ENCODE assay signal across 17 mouse cellular contexts in the genomic region with DNA sequence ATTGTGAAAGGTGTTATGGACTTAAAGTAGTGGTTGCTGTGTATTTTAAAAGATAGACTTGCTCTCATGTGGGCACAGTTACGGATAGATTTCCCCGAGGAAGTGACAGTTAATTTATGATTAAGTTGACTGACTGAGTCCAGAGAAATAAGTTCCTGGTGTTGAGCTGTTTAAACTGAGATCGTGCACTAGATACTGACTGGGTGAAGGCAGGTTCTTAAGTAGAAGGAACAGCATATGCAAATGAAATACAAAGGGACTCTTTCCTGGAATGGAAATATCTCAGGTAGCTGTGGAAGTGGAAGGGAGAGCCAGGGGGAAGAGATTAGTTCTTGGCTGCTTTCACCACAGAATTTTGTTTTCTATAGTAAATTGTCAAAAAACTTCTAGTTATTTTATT.
"Had no signal": no experiment of that assay in that cellular context is flagged by ENCODE, and none has a peak within 500 bp of the region (broad histone marks: within the 10 kb centered on the region; RNA-seq: fewer than 3 reads in every experiment).

No protein-coding gene starts in this region.

- ATAC-seq: liver, postnatal 0 days; lung, postnatal 0 days; midbrain, embryonic 15.5 days had no signal

- H3K27me3 ChIP-seq: liver, embryonic 13.5 days; liver, embryonic 15.5 days; lung, embryonic 15.5 days; megakaryocyte, embryonic 14.5 days; midbrain, embryonic 12.5 days; midbrain, embryonic 15.5 days; neural tube, embryonic 12.5 days had no signal

- H3K4me1 ChIP-seq: midbrain, embryonic 15.5 days; neural tube, embryonic 12.5 days had no signal

- H3K27ac ChIP-seq: liver, embryonic 13.5 days; liver, embryonic 15.5 days; lung, embryonic 15.5 days; macrophage; midbrain, embryonic 12.5 days; midbrain, embryonic 15.5 days; neural tube, embryonic 12.5 days had no signal

- DNase-seq: liver, embryonic 13.5 days; liver, postnatal 0 days; lung, adult 2 months; lung, postnatal 14 days; lung, postnatal 36 days; right cerebral cortex, postnatal 14 days; thymus, adult 18-20 months; thymus, postnatal 14 days; thymus, postnatal 36 days had no signal

- H3K4me2 ChIP-seq: liver, embryonic 13.5 days; liver, embryonic 15.5 days; lung, embryonic 15.5 days; midbrain, embryonic 12.5 days; midbrain, embryonic 15.5 days; neural tube, embryonic 12.5 days had no signal

- H3K9me3 ChIP-seq: liver, embryonic 13.5 days; liver, embryonic 15.5 days; lung, embryonic 15.5 days; megakaryocyte, embryonic 14.5 days; midbrain, embryonic 12.5 days; midbrain, embryonic 15.5 days; neural tube, embryonic 12.5 days had no signal

- H3K4me3 ChIP-seq: liver, embryonic 13.5 days; liver, embryonic 15.5 days; lung, embryonic 15.5 days; megakaryocyte, embryonic 14.5 days; midbrain, embryonic 12.5 days; midbrain, embryonic 15.5 days; neural tube, embryonic 12.5 days had no signal

- H3K9ac ChIP-seq: liver, embryonic 13.5 days; liver, embryonic 15.5 days; liver, postnatal 0 days; lung, embryonic 15.5 days; midbrain, embryonic 12.5 days; midbrain, embryonic 15.5 days; neural tube, embryonic 12.5 days had no signal
